Mouse (Mus musculus): ENCODE results near the gene Cfap97d2. TPM values are rescaled to one million over a fixed set of nuclear protein-coding genes. Genes with fewer than 3 reads are reported as not detected.

The Cfap97d2 gene
- polyA plus RNA-seq, 1 experiment, result not detected

- no peak for TF ChIP-seq GATA1 (IDR thresholded peaks at IDR 0.05; ENCODE audit: low read length)
Observed at GRCm38 (mm10) chr8:13757805-13758727, 52.4 kb downstream of the Cfap97d2 start.

- no peak for TF ChIP-seq GATA1 (IDR thresholded peaks at IDR 0.05; ENCODE audit: low read length)
Observed at GRCm38 (mm10) chr8:13769206-13769605, 63.5 kb downstream of the Cfap97d2 start.

- no peak for TF ChIP-seq GATA1 (IDR thresholded peaks at IDR 0.05; ENCODE audit: low read length)
Observed at GRCm38 (mm10) chr8:13780536-13780935, 74.8 kb downstream of the Cfap97d2 start.

- no peak for TF ChIP-seq GATA1 (IDR thresholded peaks at IDR 0.05; ENCODE audit: low read length)
Observed at GRCm38 (mm10) chr8:13785250-13785763, 79.6 kb downstream of the Cfap97d2 start, which contains the start of gene Upf3a. TSS of gene Upf3a (plus strand) at chr8:13785615.

GRCm38 (mm10) chr8:13785764-13786299, 80.1 kb downstream of the Cfap97d2 start:
- no peak for TF ChIP-seq GATA1 (IDR thresholded peaks at IDR 0.05; ENCODE audit: low read length)

GRCm38 (mm10) chr8:13789606-13790005, 83.9 kb downstream of the Cfap97d2 start:
- no peak for TF ChIP-seq GATA1 (IDR thresholded peaks at IDR 0.05; ENCODE audit: low read length)

Other genes starting within 250 kb of the Cfap97d2 start
- not detected in 2 replicates for gene Gas6, start 211.4 kb upstream of the Cfap97d2 start, polyA plus RNA-seq (2012)
- gene 1700029H14Rik, start 143.4 kb upstream of the Cfap97d2 start, polyA plus RNA-seq (2012), result not detected in 2 replicates
- gene Rasa3, start 28.3 kb upstream of the Cfap97d2 start, polyA plus RNA-seq (2012), result 0.02 TPM in 1 of 2 replicates, not detected in the other
- gene Cdc16, start 51.8 kb downstream of the Cfap97d2 start, polyA plus RNA-seq (2012), result 16.3 and 20.7 TPM in 2 replicates
- 45.4 and 54.3 TPM in 2 replicates for gene Upf3a, start 79.7 kb downstream of the Cfap97d2 start, polyA plus RNA-seq (2012)
- not detected in 2 replicates for gene AF366264, start 132.5 kb downstream of the Cfap97d2 start, polyA plus RNA-seq (2012)
- gene Champ1, start 163.8 kb downstream of the Cfap97d2 start, polyA plus RNA-seq (2012), result 15.9 and 26.3 TPM in 2 replicates
- gene Coprs, start 184.4 kb downstream of the Cfap97d2 start, polyA plus RNA-seq (2012), result 8.2 and 9.1 TPM in 2 replicates